Mouse (Mus musculus) kidney, embryonic 15.5 days (tissue): ENCODE results near the gene Chst11. TPM values are rescaled to one million over a fixed set of nuclear protein-coding genes. Genes with fewer than 3 reads are reported as not detected.
A peak's percentile ranks its signal among the peaks of the same experiment; 100 is the strongest.

Source experiments
- ATAC-seq: fragments of 200-750 bp; cut with Nextera tagmentation; replicated peaks from 2 replicates; pipeline ENCODE4 v1.8.0; 2017; ENCODE audit warnings: moderate TSS enrichment; ENCODE audit not compliant: low FRiP score
- H3K27ac ChIP-seq: fragments of 300-500 bp; sonication (generic); 2 replicates; pipeline ENCODE4 v1.5.1; 2015; ENCODE audit warnings: mild to moderate bottlenecking, inconsistent platforms
- H3K27me3 ChIP-seq: fragments of 300-500 bp; sonication (generic); 2 replicates; pipeline ENCODE4 v1.6.1; 2015; ENCODE audit warnings: inconsistent platforms
- H3K36me3 ChIP-seq: fragments of 300-500 bp; sonication (generic); 2 replicates; pipeline ENCODE4 v1.6.1; 2015; ENCODE audit warnings: inconsistent platforms
- H3K4me1 ChIP-seq: fragments of 300-500 bp; sonication (generic); 2 replicates; pipeline ENCODE4 v1.6.1; 2015; ENCODE audit warnings: inconsistent platforms
- H3K4me2 ChIP-seq: fragments of 300-500 bp; sonication (generic); 2 replicates; pipeline ENCODE4 v1.6.1; 2015; ENCODE audit warnings: moderate library complexity, mild to moderate bottlenecking, inconsistent platforms
- H3K4me3 ChIP-seq: fragments of 300-500 bp; sonication (generic); replicated peaks from 2 replicates; pipeline ENCODE4 v1.5.1; 2015; ENCODE audit warnings: mild to moderate bottlenecking, inconsistent platforms
- H3K9ac ChIP-seq: fragments of 300-500 bp; sonication (generic); 2 replicates; pipeline ENCODE4 v1.6.1; 2015; ENCODE audit warnings: mild to moderate bottlenecking, inconsistent platforms
- H3K9me3 ChIP-seq: fragments of 300-500 bp; sonication (generic); replicated peaks from 2 replicates; pipeline ENCODE4 v1.6.1; 2016; ENCODE audit warnings: inconsistent platforms
- WGBS: fragments of 180-500 bp; shearing (Covaris S2); methylation state at CpG from one replicate; pipeline ENCODE4 v1.1.7; 2015; ENCODE audit warnings: mixed read lengths; 5-methylcytosine and 5-hydroxymethylcytosine counted together
- polyA plus RNA-seq: library from polyadenylated mRNA; unstranded; fragments of >200 nt; fragmentation: Nextera tagmentation; extraction: Ambion mirVana; gene quantifications from 2 replicates; pipeline ENCODE4 v1.2.1, GENCODE M21; 2015

Chst11 gene
- polyA plus RNA-seq, 1 experiment from 2014 or later = 3.8 TPM

DNA sequence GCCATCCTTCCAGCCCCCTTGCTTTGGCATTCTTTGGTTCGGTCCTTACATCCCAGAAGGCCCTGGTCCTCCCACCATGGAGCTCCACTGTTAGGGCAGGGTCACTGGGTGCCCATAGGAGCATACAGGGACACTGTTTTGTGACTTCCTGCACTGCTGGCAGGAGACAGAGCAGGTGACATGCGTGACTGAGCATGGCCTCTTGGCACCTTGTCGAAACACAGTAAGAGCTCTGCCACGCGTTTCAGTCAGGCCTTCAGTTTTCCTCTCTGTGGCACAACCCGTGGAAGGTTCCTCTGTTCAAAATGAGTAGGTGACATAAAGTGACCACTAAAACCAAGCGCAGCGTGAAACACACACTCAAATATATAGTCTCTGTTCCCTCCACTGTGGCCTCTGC, 83.2 kb downstream of the Chst11 start:
- WGBS = 66% methylated on average over 8 of the region's 8 CpGs

DNA sequence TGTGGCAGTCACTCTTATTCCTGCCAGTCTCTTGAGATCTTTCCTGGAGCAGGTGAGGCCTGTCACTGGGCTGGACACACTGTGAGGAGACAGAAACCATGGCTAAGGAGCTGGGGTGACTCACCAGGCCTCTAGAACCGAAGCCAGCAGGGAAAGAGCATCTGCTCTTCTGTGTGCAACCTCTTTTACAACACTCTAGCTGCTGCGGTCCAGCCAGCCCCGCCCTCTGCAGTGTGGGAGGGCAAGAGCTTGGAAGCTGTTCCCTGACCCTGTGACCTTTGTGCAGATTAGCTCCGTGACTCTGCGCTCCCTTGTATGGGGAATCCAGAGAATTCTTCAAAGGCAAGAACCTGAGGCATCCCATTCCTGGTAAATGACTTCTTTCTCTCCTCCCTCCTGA, 84.5 kb downstream of the Chst11 start:
- Histone ChIP-seq H3K27ac (no peak overlapping the region), H3K9me3 (no peaks in the 10 kb centered on the region), H3K36me3 (no peaks in the 10 kb centered on the region), H3K9ac (no peak overlapping the region), H3K4me1 (peaks cover 70% of the 10 kb centered on the region), H3K27me3 (no peaks in the 10 kb centered on the region), H3K4me3 (no peak overlapping the region), H3K4me2 (no peak overlapping the region)
- 0 out of 2 replicates have a peak, but pooled peaks have one; percentile 19 for ATAC-seq
- WGBS = 15% methylated on average over 5 of the region's 5 CpGs

More for the DNA sequence above, 83.2 kb downstream of the Chst11 start:
- no peak overlapping the region for H3K4me3 ChIP-seq
- H3K27ac ChIP-seq = no peak overlapping the region
- no peak overlapping the region for H3K9ac ChIP-seq
- no peak for ATAC-seq
- no peaks in the 10 kb centered on the region for H3K9me3 ChIP-seq
- H3K4me1 ChIP-seq = peaks cover 69% of the 10 kb centered on the region
- H3K27me3 ChIP-seq = no peaks in the 10 kb centered on the region
- H3K4me2 ChIP-seq = no peak overlapping the region
- H3K36me3 ChIP-seq = no peaks in the 10 kb centered on the region

DNA sequence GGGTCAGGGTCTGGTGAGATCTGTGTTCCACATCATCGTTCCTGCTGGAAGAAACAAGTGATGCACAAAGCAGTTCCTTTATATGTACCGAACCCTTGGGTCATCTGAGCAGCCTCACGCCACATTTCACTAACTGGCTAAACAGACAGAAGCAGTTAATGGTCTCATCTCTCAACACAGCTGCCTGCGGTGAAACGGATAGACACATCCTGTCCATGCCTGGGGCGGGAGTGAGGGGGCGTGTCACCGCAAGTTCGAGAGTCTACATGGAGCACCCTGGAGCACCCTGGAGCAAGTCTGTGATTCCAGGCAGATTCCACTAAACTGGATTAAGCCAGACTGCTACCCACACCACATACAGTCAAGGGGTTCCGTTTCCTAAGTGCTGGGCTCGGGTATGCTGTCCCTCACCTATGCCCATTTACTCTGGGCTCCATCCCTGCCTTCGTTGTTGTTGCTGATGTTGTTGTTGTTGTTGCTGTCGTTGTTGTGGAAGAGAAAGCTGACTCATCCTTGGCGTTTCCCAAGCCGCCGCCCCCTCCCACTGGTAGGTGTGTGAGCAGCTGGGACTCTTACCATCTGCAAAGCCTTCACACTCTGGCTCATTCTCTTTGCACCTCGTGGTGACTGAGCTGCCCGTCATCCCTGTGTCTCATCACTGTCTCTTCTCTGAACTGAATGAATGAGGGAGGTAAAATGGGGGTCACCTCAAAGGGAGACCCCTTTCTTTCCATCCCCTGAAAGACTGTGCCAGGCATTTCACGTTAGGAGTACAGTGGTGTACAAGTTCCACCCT, 86.7 kb downstream of the Chst11 start:
- no peaks in the 10 kb centered on the region for H3K9me3 ChIP-seq
- peak; percentile 28; the same call in 1 of the 2 replicates for ATAC-seq
- WGBS = 47% methylated on average over 19 of the region's 19 CpGs

DNA sequence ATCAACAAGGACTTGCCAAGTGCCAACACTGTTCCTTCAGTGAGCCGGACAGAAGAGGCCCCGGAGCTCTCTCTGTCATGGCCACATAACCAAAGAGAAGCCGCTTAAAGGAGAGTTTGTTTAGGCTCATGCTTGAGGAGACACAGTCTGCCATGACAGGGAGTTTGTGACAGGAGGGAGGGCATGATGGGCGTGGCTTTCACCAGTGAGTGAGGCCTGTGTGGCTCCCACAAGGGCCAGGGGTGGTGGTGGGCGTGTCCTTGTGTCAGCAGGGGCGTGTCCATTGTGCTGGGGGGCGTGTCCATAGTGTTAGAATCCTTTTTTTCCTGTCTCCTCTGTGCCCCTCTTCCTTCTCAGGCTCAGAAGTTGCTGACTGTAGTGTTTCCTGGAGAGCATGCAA, 87.8 kb downstream of the Chst11 start:
- H3K36me3 ChIP-seq = no peaks in the 10 kb centered on the region
- no peaks in the 10 kb centered on the region for H3K27me3 ChIP-seq
- H3K27ac ChIP-seq = peak overlapping the region; percentile 64
- no peak overlapping the region for H3K9ac ChIP-seq
- H3K9me3 ChIP-seq = no peaks in the 10 kb centered on the region
- no peak overlapping the region for H3K4me2 ChIP-seq
- ATAC-seq = peak; percentile 86
- WGBS = 40% methylated on average over 7 of the region's 7 CpGs
- H3K4me3 ChIP-seq = no peak overlapping the region
- peaks cover 50% of the 10 kb centered on the region for H3K4me1 ChIP-seq

More for the DNA sequence above, 86.7 kb downstream of the Chst11 start:
- Histone ChIP-seq H3K4me3 (no peak overlapping the region), H3K27me3 (no peaks in the 10 kb centered on the region), H3K4me2 (no peak overlapping the region), H3K9ac (no peak overlapping the region), H3K4me1 (peaks cover 60% of the 10 kb centered on the region), H3K36me3 (no peaks in the 10 kb centered on the region), H3K27ac (peak overlapping the region; percentile 64)

DNA sequence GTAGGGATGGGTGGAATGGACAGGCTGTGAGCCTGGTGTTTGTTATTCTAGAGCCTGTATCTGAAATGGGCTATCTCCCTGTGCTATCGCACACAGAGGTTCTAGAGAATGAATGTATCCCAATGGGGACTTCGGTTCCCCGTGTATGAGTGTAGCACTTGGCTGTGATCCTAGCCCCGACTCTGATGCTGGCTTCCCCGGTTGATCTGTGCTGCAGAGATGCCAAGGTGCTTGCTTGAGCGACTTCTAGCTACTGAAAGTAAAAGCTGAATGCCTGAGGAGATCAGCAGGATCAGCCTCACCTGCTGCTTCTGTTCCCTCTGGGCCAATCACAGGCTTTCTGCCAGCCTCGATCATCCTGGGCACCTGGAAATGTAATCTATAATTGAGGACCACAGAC, 91.5 kb downstream of the Chst11 start:
- Histone ChIP-seq H3K27ac (no peak overlapping the region), H3K36me3 (no peaks in the 10 kb centered on the region), H3K4me1 (peaks cover 45% of the 10 kb centered on the region), H3K4me3 (no peak overlapping the region), H3K9ac (no peak overlapping the region), H3K27me3 (no peaks in the 10 kb centered on the region), H3K4me2 (no peak overlapping the region), H3K9me3 (no peaks in the 10 kb centered on the region)
- WGBS = 73% methylated on average over 7 of the region's 7 CpGs
- ATAC-seq = no peak

DNA sequence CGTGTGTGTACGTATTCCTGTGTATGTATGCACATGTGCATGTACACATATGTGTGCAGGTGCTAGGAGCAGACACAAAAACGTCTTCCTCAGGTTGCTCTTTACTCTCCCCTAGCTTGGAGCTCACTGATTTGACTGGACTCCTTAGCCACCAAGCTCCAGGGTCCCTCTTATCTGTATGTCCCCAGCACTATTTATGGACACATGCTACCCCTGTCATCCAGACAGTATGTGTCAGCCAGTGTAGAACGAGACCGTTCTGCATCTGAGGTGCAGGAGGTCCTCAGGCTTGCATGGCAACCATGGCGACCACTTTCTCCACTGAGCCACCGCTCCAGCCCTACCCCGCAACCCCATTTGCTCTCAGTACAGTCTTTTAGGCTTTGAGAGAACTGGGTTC, 93.4 kb downstream of the Chst11 start:
- ATAC-seq = no peak
- H3K27me3 ChIP-seq = no peaks in the 10 kb centered on the region
- H3K27ac ChIP-seq = no peak overlapping the region
- no peak overlapping the region for H3K9ac ChIP-seq
- peaks cover 36% of the 10 kb centered on the region for H3K4me1 ChIP-seq
- H3K36me3 ChIP-seq = no peaks in the 10 kb centered on the region
- no peak overlapping the region for H3K4me3 ChIP-seq
- no peaks in the 10 kb centered on the region for H3K9me3 ChIP-seq
- no peak overlapping the region for H3K4me2 ChIP-seq
- 84% methylated on average over 8 of the region's 8 CpGs for WGBS

DNA sequence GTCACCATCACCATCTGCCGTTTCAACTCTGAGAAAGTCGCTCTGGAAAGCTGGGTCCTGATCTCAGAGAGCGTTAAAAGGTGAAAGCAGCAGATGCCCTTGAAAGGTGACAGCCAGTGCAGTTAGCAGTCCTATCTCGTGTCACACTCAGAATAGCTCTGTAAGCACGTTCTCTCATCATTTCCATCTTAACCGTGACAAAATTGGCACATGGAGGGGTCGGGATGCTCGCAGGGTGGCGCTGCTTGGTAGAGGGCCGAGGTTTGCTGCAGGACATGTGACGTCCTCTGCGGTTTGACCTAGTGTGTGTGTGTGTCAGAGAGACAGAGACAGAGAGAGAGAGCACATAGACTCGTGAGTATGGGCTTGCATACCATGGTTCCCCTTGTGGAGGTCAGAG, 94.5 kb downstream of the Chst11 start:
- no peak overlapping the region for H3K4me3 ChIP-seq
- whole genome bisulfite sequencing = 59% methylated on average over 13 of the region's 13 CpGs
- peaks cover 44% of the 10 kb centered on the region for H3K4me1 ChIP-seq
- H3K9ac ChIP-seq = no peak overlapping the region
- no peaks in the 10 kb centered on the region for H3K9me3 ChIP-seq
- H3K27ac ChIP-seq = peak overlapping the region; percentile 62; the same call in 1 of the 2 replicates
- no peaks in the 10 kb centered on the region for H3K27me3 ChIP-seq
- no peak overlapping the region for H3K4me2 ChIP-seq
- H3K36me3 ChIP-seq = no peaks in the 10 kb centered on the region
- ATAC-seq = peak; percentile 19; the same call in 1 of the 2 replicates

DNA sequence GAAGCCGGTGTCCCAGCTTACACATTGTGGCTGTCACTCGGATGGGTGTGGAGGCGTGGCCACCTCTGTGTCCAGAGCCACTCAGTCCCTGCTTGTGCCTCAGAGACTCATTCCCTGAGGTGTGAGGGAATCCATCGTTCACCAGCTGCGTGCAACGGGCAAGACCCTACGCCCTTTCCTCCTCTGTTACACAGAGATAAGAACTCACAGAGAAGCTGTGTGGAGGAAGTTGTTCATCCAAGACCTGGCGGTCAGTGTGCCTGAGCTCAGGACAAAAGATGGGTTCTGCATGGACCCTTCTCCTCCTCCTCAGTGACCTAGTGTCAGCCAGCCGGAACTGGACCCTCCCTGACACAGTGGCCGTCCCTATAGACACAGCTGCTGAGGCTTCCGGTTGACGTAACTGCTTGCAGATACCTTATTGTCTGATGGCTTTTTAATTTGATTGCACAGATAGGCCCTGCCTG, 95.0 kb downstream of the Chst11 start:
- Histone ChIP-seq H3K27ac (peak overlapping the region; percentile 62), H3K4me3 (no peak overlapping the region), H3K36me3 (no peaks in the 10 kb centered on the region), H3K9ac (no peak overlapping the region), H3K27me3 (no peaks in the 10 kb centered on the region), H3K4me1 (peaks cover 49% of the 10 kb centered on the region), H3K4me2 (peak overlapping the region; percentile 21; the same call in 1 of the 2 replicates), H3K9me3 (no peaks in the 10 kb centered on the region)
- peak; percentile 74 for ATAC-seq
- 21% methylated on average over 12 of the region's 12 CpGs for whole genome bisulfite sequencing

DNA sequence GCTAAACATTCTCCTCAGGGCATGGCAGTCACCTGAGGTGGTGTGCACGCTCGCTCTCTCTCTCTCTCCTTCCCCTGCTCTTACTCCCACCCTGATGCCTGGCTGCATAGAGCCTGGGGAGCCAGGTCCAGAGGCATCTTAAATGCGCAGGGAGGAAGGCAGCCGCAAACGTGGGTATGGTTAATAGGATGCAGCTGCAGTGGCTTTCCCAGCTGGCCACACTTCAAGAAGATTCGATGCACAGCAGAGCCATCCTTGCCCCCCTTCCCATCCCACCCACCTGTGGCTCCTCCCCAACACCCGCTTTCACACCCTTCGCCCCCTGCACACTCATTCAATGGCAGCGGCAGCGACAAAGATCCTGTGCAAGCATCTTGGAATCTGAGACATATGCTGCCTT, 95.6 kb downstream of the Chst11 start:
- H3K4me1 ChIP-seq = peaks cover 52% of the 10 kb centered on the region
- H3K9me3 ChIP-seq = no peaks in the 10 kb centered on the region
- 33% methylated on average over 10 of the region's 10 CpGs for WGBS
- H3K4me3 ChIP-seq = no peak overlapping the region
- H3K4me2 ChIP-seq = no peak overlapping the region
- H3K27me3 ChIP-seq = no peaks in the 10 kb centered on the region
- no peaks in the 10 kb centered on the region for H3K36me3 ChIP-seq
- peak overlapping the region; percentile 62 for H3K27ac ChIP-seq
- H3K9ac ChIP-seq = 0 out of 2 replicates have a peak overlapping the region, but pooled peaks have one; percentile 23
- ATAC-seq = no peak

DNA sequence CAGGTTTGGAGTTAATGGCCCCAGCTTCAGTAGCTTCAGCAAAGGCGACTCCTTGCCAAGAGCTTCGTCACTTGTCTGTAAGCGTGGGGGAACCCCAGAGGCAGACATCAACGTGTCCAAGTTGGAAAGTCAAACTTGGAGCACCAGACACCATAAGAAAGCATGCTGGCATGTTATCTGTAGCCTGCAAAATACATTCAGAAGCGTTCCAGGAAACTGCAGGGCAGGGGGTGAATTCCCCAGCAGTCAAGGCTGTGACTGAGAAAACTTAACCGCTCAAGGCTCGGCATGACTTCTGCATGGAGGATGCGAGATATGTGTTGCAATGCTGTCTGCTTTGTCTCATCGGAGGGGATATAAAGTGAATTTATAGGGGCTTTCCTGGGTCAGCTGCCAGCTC, 98.6 kb downstream of the Chst11 start:
- no peak for ATAC-seq
- Histone ChIP-seq H3K27me3 (no peaks in the 10 kb centered on the region), H3K4me3 (no peak overlapping the region), H3K9me3 (no peaks in the 10 kb centered on the region), H3K4me2 (peak overlapping the region; percentile 27), H3K4me1 (peaks cover 76% of the 10 kb centered on the region), H3K27ac (peak overlapping the region; percentile 74), H3K9ac (no peak overlapping the region), H3K36me3 (no peaks in the 10 kb centered on the region)
- WGBS = 12% methylated on average over 9 of the region's 9 CpGs

DNA sequence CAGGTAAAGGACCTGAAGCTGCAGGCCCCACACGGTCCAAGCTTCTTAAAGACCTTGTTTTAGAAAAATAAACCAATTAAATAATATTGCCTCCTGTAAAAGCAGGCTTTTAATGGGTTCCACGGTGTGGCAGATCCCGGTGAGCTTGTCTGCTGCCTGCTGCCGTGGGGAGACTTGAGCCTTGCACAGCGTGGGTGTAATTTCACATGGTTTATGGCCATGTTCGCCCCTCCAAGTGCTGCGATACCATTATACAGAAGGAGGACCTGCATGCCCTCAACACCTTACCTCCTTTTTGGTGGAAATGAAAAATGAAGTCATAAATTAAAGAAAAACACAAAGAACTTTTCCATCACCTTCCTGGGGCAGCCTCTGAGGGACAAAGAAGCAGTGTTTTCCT, 103.0 kb downstream of the Chst11 start:
- H3K4me1 ChIP-seq = peaks cover 74% of the 10 kb centered on the region
- 24% methylated on average over 7 of the region's 7 CpGs for WGBS

DNA sequence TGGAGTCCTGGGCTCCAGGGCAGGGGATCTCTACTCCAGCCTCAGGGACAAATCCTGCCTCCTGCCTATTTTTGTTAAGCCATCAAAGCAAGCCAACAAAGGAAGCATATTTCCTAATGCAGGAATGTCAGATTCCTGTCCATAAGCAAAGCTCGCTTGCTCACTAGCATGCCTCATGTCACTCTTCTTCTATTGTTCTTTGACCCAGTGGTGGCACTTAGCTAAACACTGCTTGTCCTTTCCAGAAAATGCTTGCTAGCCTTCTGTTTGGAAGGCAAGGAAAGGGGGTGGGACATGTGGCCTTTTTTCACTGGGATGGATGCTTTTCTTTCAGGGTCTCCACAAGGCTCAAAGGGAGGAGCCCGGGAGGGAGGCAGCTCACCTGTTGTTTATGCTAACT, 103.5 kb downstream of the Chst11 start:
- 47% methylated on average over 2 of the region's 2 CpGs for WGBS

More for the DNA sequence above, 103.0 kb downstream of the Chst11 start:
- Histone ChIP-seq H3K4me3 (no peak overlapping the region), H3K27me3 (no peaks in the 10 kb centered on the region), H3K36me3 (no peaks in the 10 kb centered on the region), H3K27ac (peak overlapping the region; percentile 20), H3K4me2 (no peak overlapping the region), H3K9me3 (no peaks in the 10 kb centered on the region), H3K9ac (no peak overlapping the region)
- ATAC-seq = no peak

More for the DNA sequence above, 103.5 kb downstream of the Chst11 start:
- H3K4me1 ChIP-seq = peaks cover 71% of the 10 kb centered on the region
- H3K4me2 ChIP-seq = no peak overlapping the region
- no peaks in the 10 kb centered on the region for H3K27me3 ChIP-seq
- no peaks in the 10 kb centered on the region for H3K9me3 ChIP-seq
- no peak for ATAC-seq
- no peaks in the 10 kb centered on the region for H3K36me3 ChIP-seq
- H3K4me3 ChIP-seq = no peak overlapping the region
- H3K9ac ChIP-seq = no peak overlapping the region
- peak overlapping the region; percentile 20 for H3K27ac ChIP-seq
